In the genomic region with DNA sequence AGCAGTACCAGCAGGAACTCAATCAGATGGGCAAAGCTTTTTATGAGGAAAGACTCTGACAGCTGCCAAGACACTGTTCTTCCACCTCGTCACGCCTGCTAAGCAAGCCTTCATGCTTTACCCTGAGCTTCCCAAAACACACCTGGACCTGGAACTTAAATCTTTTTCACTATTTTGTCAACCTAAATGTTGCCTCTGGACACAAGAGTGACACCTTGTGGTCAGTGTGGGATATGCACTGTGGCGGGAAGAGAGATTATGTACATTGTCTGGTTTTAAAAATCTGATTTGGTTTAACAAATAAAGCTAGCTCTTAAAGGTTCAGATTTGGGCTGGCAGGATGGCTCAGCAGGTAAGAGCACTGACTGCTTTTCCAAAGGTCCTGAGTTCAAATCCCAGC, we compare ENCODE assay signal across 10 mouse cellular contexts. TPM values are rescaled to one million over a fixed set of nuclear protein-coding genes. Genes with fewer than 3 reads are reported as not detected.
DNase-seq lines count a peak whose midpoint lies in the region; ATAC-seq and TF ChIP-seq lines count a peak whose summit lies in the region.
"Had no signal": no experiment of that assay in that cellular context is flagged by ENCODE, and none has a peak within 500 bp of the region (broad histone marks: within the 10 kb centered on the region; RNA-seq: fewer than 3 reads in every experiment).

No protein-coding gene starts in this region.

- peak; percentile 34 to 50 for DNase-seq in cerebellum, adult 2 months
- no peak for DNase-seq in cerebellum, adult 9-11 months
- no peak for DNase-seq in liver, adult 2 months (ENCODE audit: extremely low read depth, low read depth, low spot score)
- DNase-seq in T-cell, adult 2 months (ENCODE audit: low spot score) = peak; percentile 48
- DNase-seq in lung, embryonic 14.5 days = peak; percentile 79
- peak; percentile 63 for DNase-seq in thymus, postnatal 14 days

- H3K27ac ChIP-seq in cerebellum, adult 2 months (ENCODE audit: insufficient read depth, low read length) = no peak overlapping the region
- no peak overlapping the region for H3K27ac ChIP-seq in liver, adult 2 months (replicated peaks; ENCODE audit: insufficient read depth, low read depth, low read length)
- no peak overlapping the region for H3K27ac ChIP-seq in liver, embryonic 12.5 days
- H3K27ac ChIP-seq in lung, embryonic 14.5 days (ENCODE audit: low read depth) = no peak overlapping the region
- H3K27ac ChIP-seq: hindbrain, embryonic 15.5 days had no signal

- no peak for ATAC-seq in liver, embryonic 12.5 days
- peak; percentile 75 for ATAC-seq in erythroid progenitor cell, adult 5-6 weeks (replicated peaks; ENCODE audit: low FRiP score, poor library complexity, severe bottlenecking)
- no peak for ATAC-seq in lung, embryonic 14.5 days (ENCODE audit: insufficient read depth)

- TF ChIP-seq POLR2A in cerebellum, adult 2 months (IDR thresholded peaks at IDR 0.05; ENCODE audit: borderline replicate concordance, insufficient read depth, low read length) = no peak
- TF ChIP-seq POLR2A in liver, adult 2 months (IDR thresholded peaks at IDR 0.05; ENCODE audit: extremely low read depth, insufficient read depth, low read length) = no peak

- no peaks in the 10 kb centered on the region for H3K27me3 ChIP-seq in cerebellum, adult 2 months (ENCODE audit: control insufficient read depth, insufficient read depth, low read length)
- H3K27me3 ChIP-seq in liver, adult 2 months (ENCODE audit: control insufficient read depth, insufficient read depth, low read length) = no peaks in the 10 kb centered on the region
- no peaks in the 10 kb centered on the region for H3K27me3 ChIP-seq in liver, embryonic 12.5 days (replicated peaks)
- no peaks in the 10 kb centered on the region for H3K27me3 ChIP-seq in lung, embryonic 14.5 days (ENCODE audit: insufficient read depth, low read length)
- H3K27me3 ChIP-seq: hindbrain, embryonic 15.5 days had no signal

- H3K4me2 ChIP-seq in liver, embryonic 12.5 days = no peak overlapping the region
- no peak overlapping the region for H3K4me2 ChIP-seq in lung, embryonic 14.5 days
- H3K4me2 ChIP-seq: hindbrain, embryonic 15.5 days had no signal

- H3K4me3 ChIP-seq in cerebellum, adult 2 months (replicated peaks; ENCODE audit: insufficient read depth, low read depth, low read length) = no peak overlapping the region
- H3K4me3 ChIP-seq in liver, adult 2 months (ENCODE audit: insufficient read depth, low read depth, low read length) = no peak overlapping the region
- H3K4me3 ChIP-seq in liver, embryonic 12.5 days = no peak overlapping the region
- no peak overlapping the region for H3K4me3 ChIP-seq in lung, embryonic 14.5 days (ENCODE audit: low read depth, low read length)
- H3K4me3 ChIP-seq: hindbrain, embryonic 15.5 days; myocyte had no signal

- H3K79me2 ChIP-seq in liver, adult 2 months (ENCODE audit: control insufficient read depth, insufficient read depth, low read length) = no peaks in the 10 kb centered on the region

- no peak overlapping the region for H3K9ac ChIP-seq in liver, adult 2 months (ENCODE audit: low read depth, low read length)
- H3K9ac ChIP-seq in liver, embryonic 12.5 days = no peak overlapping the region
- H3K9ac ChIP-seq in lung, embryonic 14.5 days = no peak overlapping the region
- H3K9ac ChIP-seq: hindbrain, embryonic 15.5 days had no signal

- 56% methylated on average over 3 of the region's 3 CpGs for WGBS in cerebellum, adult 2 months
- 66% methylated on average over 3 of the region's 3 CpGs for WGBS in liver, adult 2 months
- WGBS in liver, embryonic 12.5 days (ENCODE audit: insufficient replicate concordance) = 49% methylated on average over 3 of the region's 3 CpGs
- 56% methylated on average over 3 of the region's 3 CpGs for WGBS in lung, embryonic 14.5 days

- TF ChIP-seq CTCF in cerebellum, adult 2 months (IDR thresholded peaks at IDR 0.05; ENCODE audit: borderline replicate concordance, insufficient read depth, low read depth, low read length) = peak; percentile 55; the same call in 1 of the 2 replicates
- TF ChIP-seq CTCF in liver, adult 2 months (IDR thresholded peaks at IDR 0.05; ENCODE audit: low read depth, low read length) = peak; percentile 41
- peak; percentile 84 for TF ChIP-seq CTCF in lung, embryonic 14.5 days (IDR thresholded peaks at IDR 0.05; ENCODE audit: low read depth)

- no peaks in the 10 kb centered on the region for H3K4me1 ChIP-seq in cerebellum, adult 2 months (ENCODE audit: control insufficient read depth, insufficient read depth, low read length)
- H3K4me1 ChIP-seq in liver, adult 2 months (ENCODE audit: control insufficient read depth, insufficient read depth, low read length) = no peaks in the 10 kb centered on the region
- no peaks in the 10 kb centered on the region; the same call in 1 of the 2 replicates for H3K4me1 ChIP-seq in liver, embryonic 12.5 days
- H3K4me1 ChIP-seq in lung, embryonic 14.5 days (ENCODE audit: insufficient read depth) = no peaks in the 10 kb centered on the region
- H3K4me1 ChIP-seq: hindbrain, embryonic 15.5 days had no signal

- no peaks in the 10 kb centered on the region for H3K9me3 ChIP-seq in liver, embryonic 12.5 days (replicated peaks)
- no peaks in the 10 kb centered on the region for H3K9me3 ChIP-seq in lung, embryonic 14.5 days (ENCODE audit: low read depth, low read length)
- H3K9me3 ChIP-seq: hindbrain, embryonic 15.5 days had no signal

- H3K36me3 ChIP-seq in liver, adult 2 months (ENCODE audit: control insufficient read depth, insufficient read depth, low read length) = peaks cover 28% of the 10 kb centered on the region
- H3K36me3 ChIP-seq in liver, embryonic 12.5 days = peaks cover 54% of the 10 kb centered on the region
- H3K36me3 ChIP-seq in lung, embryonic 14.5 days (ENCODE audit: insufficient read depth) = peaks cover 46% of the 10 kb centered on the region

RNA-seq across cellular contexts. Expression of a gene that starts 6.9 kb away (rescaled TPM):
- polyA plus RNA-seq in cerebellum, adult 2 months (2012; rRNA removed) = 120 and 124 TPM in 2 replicates
- total RNA-seq in liver, adult 2 months (2014; rRNA removed) = 53.4 and 56.2 TPM in 2 replicates
- polyA plus RNA-seq in liver, adult 2 months (2012; rRNA removed) = 36.4 and 43.0 TPM in 2 replicates
- 299 and 315 TPM in 2 replicates for polyA plus RNA-seq in liver, embryonic 12.5 days (2016; fragmentation: Nextera tagmentation; extraction: Ambion mirVana)
- 134 and 153 TPM in 2 replicates for total RNA-seq in erythroid progenitor cell, adult 5-6 weeks (2015; ENCODE audit: low replicate concordance)
- total RNA-seq in erythroid progenitor cell, adult 5-6 weeks (2017; ENCODE audit: low replicate concordance) = 196 and 241 TPM in 2 replicates
- polyA plus RNA-seq in lung, embryonic 14.5 days (2014; fragmentation: Nextera tagmentation; extraction: Ambion mirVana) = 634 and 654 TPM in 2 replicates

RNA-seq across cellular contexts. Expression of a gene that starts 13.1 kb away (rescaled TPM):
- polyA plus RNA-seq in cerebellum, adult 2 months (2012; rRNA removed) = 90.4 and 102 TPM in 2 replicates
- total RNA-seq in liver, adult 2 months (2014; rRNA removed) = 32.6 and 36.5 TPM in 2 replicates
- polyA plus RNA-seq in liver, adult 2 months (2012; rRNA removed) = 37.7 and 46.3 TPM in 2 replicates
- polyA plus RNA-seq in liver, embryonic 12.5 days (2016; fragmentation: Nextera tagmentation; extraction: Ambion mirVana) = 111 and 125 TPM in 2 replicates
- 157 and 197 TPM in 2 replicates for total RNA-seq in erythroid progenitor cell, adult 5-6 weeks (2015; ENCODE audit: low replicate concordance)
- total RNA-seq in erythroid progenitor cell, adult 5-6 weeks (2017; ENCODE audit: low replicate concordance) = 107 and 126 TPM in 2 replicates
- polyA plus RNA-seq in lung, embryonic 14.5 days (2014; fragmentation: Nextera tagmentation; extraction: Ambion mirVana) = 236 and 257 TPM in 2 replicates

RNA-seq across cellular contexts. Expression of a gene that starts 14.1 kb away (rescaled TPM):
- 112 and 116 TPM in 2 replicates for polyA plus RNA-seq in cerebellum, adult 2 months (2012; rRNA removed)
- 64.7 and 67.9 TPM in 2 replicates for total RNA-seq in liver, adult 2 months (2014; rRNA removed)
- 23.4 and 24.2 TPM in 2 replicates for polyA plus RNA-seq in liver, adult 2 months (2012; rRNA removed)
- 101 and 103 TPM in 2 replicates for polyA plus RNA-seq in liver, embryonic 12.5 days (2016; fragmentation: Nextera tagmentation; extraction: Ambion mirVana)
- total RNA-seq in erythroid progenitor cell, adult 5-6 weeks (2015; ENCODE audit: low replicate concordance) = 26.3 and 51.6 TPM in 2 replicates
- total RNA-seq in erythroid progenitor cell, adult 5-6 weeks (2017; ENCODE audit: low replicate concordance) = 28.5 and 29.4 TPM in 2 replicates
- polyA plus RNA-seq in lung, embryonic 14.5 days (2014; fragmentation: Nextera tagmentation; extraction: Ambion mirVana) = 136 and 143 TPM in 2 replicates

RNA-seq across cellular contexts. Expression of a gene that starts 38.4 kb away (rescaled TPM):
- 0.16 and 0.27 TPM in 2 replicates for polyA plus RNA-seq in cerebellum, adult 2 months (2012; rRNA removed)
- 0.07 and 0.09 TPM in 2 replicates for total RNA-seq in liver, adult 2 months (2014; rRNA removed)
- polyA plus RNA-seq in liver, adult 2 months (2012; rRNA removed) = 0.01 and 0.02 TPM in 2 replicates
- polyA plus RNA-seq in liver, embryonic 12.5 days (2016; fragmentation: Nextera tagmentation; extraction: Ambion mirVana) = 0.11 and 0.19 TPM in 2 replicates
- total RNA-seq in erythroid progenitor cell, adult 5-6 weeks (2015; ENCODE audit: low replicate concordance) = not detected in 2 replicates
- not detected in 2 replicates for total RNA-seq in erythroid progenitor cell, adult 5-6 weeks (2017; ENCODE audit: low replicate concordance)
- 0.39 and 0.58 TPM in 2 replicates for polyA plus RNA-seq in lung, embryonic 14.5 days (2014; fragmentation: Nextera tagmentation; extraction: Ambion mirVana)

Comparison
In these comparisons a context has a peak if more than half of its experiments do, and no peak if none do; other contexts are left out.
1. DNase-seq: peak in cerebellum, adult 2 months (2 of 2), T-cell, adult 2 months (single experiment), lung, embryonic 14.5 days (single experiment) and thymus, postnatal 14 days (single experiment); none in cerebellum, adult 9-11 months (single experiment) and liver, adult 2 months (single experiment).
2. Peak in every context shown above with its lines, with median percentiles within 50 percentile points of each other: CTCF ChIP-seq.